Mouse (Mus musculus): ENCODE data around the gene Smco3. TPM values are rescaled to one million over a fixed set of nuclear protein-coding genes. Genes with fewer than 3 reads are reported as not detected.

Smco3 gene
- total and polyA plus RNA-seq, 3 experiments: 0.90 to 12.9 (median 5.5) TPM

GRCm38 (mm10) chr6:136816826-136817225 is 18.4 kb downstream of the Smco3 start:
- peaks cover 5% of the 10 kb centered on the region for H3K79me2 ChIP-seq (replicated peaks; ENCODE audit: control insufficient read depth, extremely low read depth, insufficient read depth, poor library complexity, severe bottlenecking)
- no peak overlapping the region for H3K4me2 ChIP-seq (ENCODE audit: insufficient read depth, low read depth, poor library complexity, severe bottlenecking)
- dilution Hi-C loops (cut with MboI; ENCODE audit: extremely low pct_ligation_motif_present, extremely low pct_unique_long_range_greater_than_20kb, low sequenced_read_pairs) (no loop called here), in situ Hi-C loops (cut with MboI; ENCODE audit: low pct_ligation_motif_present, low pct_unique_long_range_greater_than_20kb, low sequenced_read_pairs) (no loop called here)
- TF ChIP-seq UBTF (IDR thresholded peaks at IDR 0.05; ENCODE audit: low read depth, low read length) (no peak), IRF4 (IDR thresholded peaks at IDR 0.05; ENCODE audit: low read depth, low read length) (no peak), BHLHE40 (IDR thresholded peaks at IDR 0.05; ENCODE audit: low read depth, low read length) (no peak), ZKSCAN1 (IDR thresholded peaks at IDR 0.05; ENCODE audit: borderline replicate concordance, low read depth, low read length) (no peak), MYC (IDR thresholded peaks at IDR 0.05; ENCODE audit: low read depth, low read length) (no peak), MAZ (IDR thresholded peaks at IDR 0.05; ENCODE audit: low read depth, low read length) (no peak), ZNF384 (IDR thresholded peaks at IDR 0.05; ENCODE audit: low read depth, low read length) (no peak)
- peaks cover 0 to 5% of the 10 kb centered on the region in 2 experiments; a peak in 1 of 4 replicates for H3K4me1 ChIP-seq (ENCODE audit: control insufficient read depth in 1 of 2, insufficient read depth in 2 of 2)
- DNase-seq (ENCODE audit: extremely low read depth): no peak
- H3K27me3 ChIP-seq (replicated peaks): no peaks in the 10 kb centered on the region
- H3K4me3 ChIP-seq (replicated peaks in 1 of 3; ENCODE audit: low read depth in 2 of 3, low read length in 2 of 3, poor library complexity in 1 of 3): no peak overlapping the region
- H3K27ac ChIP-seq (ENCODE audit: insufficient read depth, low read depth): no peak overlapping the region
- no peaks in the 10 kb centered on the region for H3K9me3 ChIP-seq (replicated peaks; ENCODE audit: low read length)
- peaks cover 81 to 93% of the 10 kb centered on the region in 2 experiments for H3K36me3 ChIP-seq (replicated peaks in 1 of 2; ENCODE audit: control insufficient read depth in 1 of 2, insufficient read depth in 1 of 2, low read length in 1 of 2)
- no peak overlapping the region for H3K9ac ChIP-seq (ENCODE audit: insufficient read depth, low read depth)

GRCm38 (mm10) chr6:136815381-136815780 is 19.9 kb downstream of the Smco3 start:
- peaks cover under 1 to 16% of the 10 kb centered on the region in 2 experiments for H3K4me1 ChIP-seq (ENCODE audit: control insufficient read depth in 1 of 2, insufficient read depth in 2 of 2)
- peaks cover 11% of the 10 kb centered on the region for H3K79me2 ChIP-seq (replicated peaks; ENCODE audit: control insufficient read depth, extremely low read depth, insufficient read depth, poor library complexity, severe bottlenecking)
- in situ Hi-C loops (cut with MboI; ENCODE audit: low pct_ligation_motif_present, low pct_unique_long_range_greater_than_20kb, low sequenced_read_pairs) (no loop called here), dilution Hi-C loops (cut with MboI; ENCODE audit: extremely low pct_ligation_motif_present, extremely low pct_unique_long_range_greater_than_20kb, low sequenced_read_pairs) (no loop called here)
- peaks cover 68 to 88% of the 10 kb centered on the region in 2 experiments for H3K36me3 ChIP-seq (replicated peaks in 1 of 2; ENCODE audit: control insufficient read depth in 1 of 2, insufficient read depth in 1 of 2, low read length in 1 of 2)
- no peaks in the 10 kb centered on the region for H3K9me3 ChIP-seq (replicated peaks; ENCODE audit: low read length)
- no peak for DNase-seq (ENCODE audit: extremely low read depth)
- H3K27me3 ChIP-seq (replicated peaks): no peaks in the 10 kb centered on the region
- no peak overlapping the region for H3K4me3 ChIP-seq (replicated peaks in 1 of 3; ENCODE audit: low read depth in 2 of 3, low read length in 2 of 3, poor library complexity in 1 of 3)
- H3K9ac ChIP-seq (ENCODE audit: insufficient read depth, low read depth): no peak overlapping the region
- TF ChIP-seq ZC3H11A (IDR thresholded peaks at IDR 0.05; ENCODE audit: low read depth, low read length) (no peak), EP300 (IDR thresholded peaks at IDR 0.05; ENCODE audit: low read length) (no peak), POLR2AphosphoS2 (IDR thresholded peaks at IDR 0.05; ENCODE audit: low read depth, low read length) (no peak), HCFC1 (IDR thresholded peaks at IDR 0.05; ENCODE audit: low read depth, low read length) (no peak), PAX5 (IDR thresholded peaks at IDR 0.05; ENCODE audit: low read length) (no peak), NRF1 (IDR thresholded peaks at IDR 0.05; ENCODE audit: low read depth, low read length) (no peak), MYC (IDR thresholded peaks at IDR 0.05; ENCODE audit: low read depth, low read length) (no peak), SMC3 (IDR thresholded peaks at IDR 0.05; ENCODE audit: low read depth, low read length) (no peak), JUN (IDR thresholded peaks at IDR 0.05; ENCODE audit: insufficient read depth, low read depth, low read length) (no peak), RAD21 (IDR thresholded peaks at IDR 0.05; ENCODE audit: low read depth, low read length) (no peak), ZMIZ1 (IDR thresholded peaks at IDR 0.05; ENCODE audit: low read depth, low read length) (no peak)
- H3K4me2 ChIP-seq (ENCODE audit: insufficient read depth, low read depth, poor library complexity, severe bottlenecking): no peak overlapping the region
- H3K27ac ChIP-seq (ENCODE audit: insufficient read depth, low read depth): no peak overlapping the region

Data from CH12.LX (cell line).